ENCODE assay signal across 8 mouse cellular contexts in genomic region chr7:24907211-24907748, GRCm38 (mm10). TPM values are rescaled to one million over a fixed set of nuclear protein-coding genes. Genes with fewer than 3 reads are reported as not detected.
DNase-seq lines count a peak whose midpoint lies in the region; ATAC-seq and TF ChIP-seq lines count a peak whose summit lies in the region.

No protein-coding gene starts in this region.

- 29% methylated on average over 13 of the region's 13 CpGs for WGBS in heart, embryonic 11.5 days (ENCODE audit: insufficient replicate concordance)
- WGBS in intestine, embryonic 16.5 days: 27% methylated on average over 13 of the region's 13 CpGs

- peak; percentile 93 for TF ChIP-seq EP300 in ES-Bruce4 (IDR thresholded peaks at IDR 0.05; ENCODE audit: insufficient read depth, low read depth, low read length)

- no peak overlapping the region for H3K4me3 ChIP-seq in heart, embryonic 11.5 days (ENCODE audit: low read depth, low read length)
- H3K4me3 ChIP-seq in ES-Bruce4 (ENCODE audit: low read depth, low read length): peak overlapping the region; percentile 70
- no peak overlapping the region for H3K4me3 ChIP-seq in intestine, embryonic 16.5 days (ENCODE audit: low read length)
- no peak overlapping the region for H3K4me3 ChIP-seq in left cerebral cortex, adult 2 months

- peak; percentile 33 for TF ChIP-seq CTCF in ES-Bruce4 (IDR thresholded peaks at IDR 0.05; ENCODE audit: low read depth, low read length)
- no peak; the same call in 1 of the 2 replicates for TF ChIP-seq CTCF in left cerebral cortex, adult 2 months (IDR thresholded peaks at IDR 0.05)

- peaks cover 31% of the 10 kb centered on the region for H3K4me1 ChIP-seq in heart, embryonic 11.5 days (ENCODE audit: control insufficient read depth, insufficient read depth, low read length)
- peaks cover 7% of the 10 kb centered on the region for H3K4me1 ChIP-seq in ES-Bruce4 (ENCODE audit: control insufficient read depth, insufficient read depth, low read length)
- peaks cover 25% of the 10 kb centered on the region for H3K4me1 ChIP-seq in intestine, embryonic 16.5 days (ENCODE audit: control insufficient read depth, insufficient read depth, low read length)

- no peak for DNase-seq in heart, adult 8-10 months (ENCODE audit: low spot score)
- DNase-seq in natural killer cell, adult 2 months (ENCODE audit: low spot score in 2 of 2): peak; percentile 81 to 82
- DNase-seq in adipocyte (ENCODE audit: low spot score): no peak
- DNase-seq in cerebellum, postnatal 4 days (ENCODE audit: low spot score in 2 of 2): no peak
- DNase-seq in left cerebral cortex, adult 2 months (ENCODE audit: extremely low spot score in 1 of 2, low spot score in 2 of 2): no peak

- H3K9me3 ChIP-seq in heart, embryonic 11.5 days (replicated peaks; ENCODE audit: control insufficient read depth, low read length): no peaks in the 10 kb centered on the region
- H3K9me3 ChIP-seq in ES-Bruce4 (replicated peaks; ENCODE audit: control insufficient read depth, insufficient read depth, low read length, poor library complexity, severe bottlenecking): no peaks in the 10 kb centered on the region
- no peaks in the 10 kb centered on the region for H3K9me3 ChIP-seq in intestine, embryonic 16.5 days (ENCODE audit: control insufficient read depth, low read length)

- no peak overlapping the region for H3K9ac ChIP-seq in heart, embryonic 11.5 days (ENCODE audit: low read depth, low read length)
- peak overlapping the region; percentile 49 for H3K9ac ChIP-seq in ES-Bruce4 (ENCODE audit: low read depth, poor library complexity, severe bottlenecking)
- peak overlapping the region; percentile 48 for H3K9ac ChIP-seq in intestine, embryonic 16.5 days (ENCODE audit: low read depth, low read length)

- TF ChIP-seq POLR2A in ES-Bruce4 (IDR thresholded peaks at IDR 0.05; ENCODE audit: insufficient read depth, low read length): peak; percentile 19

- H3K4me2 ChIP-seq in heart, embryonic 11.5 days: peak overlapping the region; percentile 15; the same call in 1 of the 2 replicates
- H3K4me2 ChIP-seq in intestine, embryonic 16.5 days (ENCODE audit: low read depth, low read length): 0 out of 2 replicates have a peak overlapping the region, but pooled peaks have one; percentile 9

- ATAC-seq in heart, embryonic 11.5 days (replicated peaks; ENCODE audit: insufficient number of reproducible peaks, low FRiP score, low TSS enrichment): no peak
- ATAC-seq in intestine, embryonic 16.5 days: no peak

- no peaks in the 10 kb centered on the region for H3K36me3 ChIP-seq in heart, embryonic 11.5 days (ENCODE audit: control insufficient read depth, insufficient read depth, low read length)
- H3K36me3 ChIP-seq in ES-Bruce4 (ENCODE audit: control insufficient read depth, insufficient read depth, low read length, poor library complexity, severe bottlenecking): peaks cover 15% of the 10 kb centered on the region; the same call in 1 of the 2 replicates
- peaks cover 10% of the 10 kb centered on the region; the same call in 1 of the 2 replicates for H3K36me3 ChIP-seq in intestine, embryonic 16.5 days (ENCODE audit: control insufficient read depth, insufficient read depth, low read length)

- H3K27ac ChIP-seq in heart, embryonic 11.5 days (ENCODE audit: low read depth, low read length): no peak overlapping the region
- peak overlapping the region; percentile 84 for H3K27ac ChIP-seq in ES-Bruce4 (ENCODE audit: insufficient read depth, low read length)
- H3K27ac ChIP-seq in intestine, embryonic 16.5 days (ENCODE audit: low read length): no peak overlapping the region
- H3K27ac ChIP-seq in left cerebral cortex, adult 2 months: no peak overlapping the region

- intact Hi-C loops in left cerebral cortex, adult 2 months (cut with DNase I): no loop called here

- no peaks in the 10 kb centered on the region for H3K27me3 ChIP-seq in heart, embryonic 11.5 days (ENCODE audit: control insufficient read depth, insufficient read depth, low read length)
- no peaks in the 10 kb centered on the region for H3K27me3 ChIP-seq in ES-Bruce4 (ENCODE audit: control insufficient read depth, insufficient read depth, low read length, poor library complexity, severe bottlenecking)
- no peaks in the 10 kb centered on the region for H3K27me3 ChIP-seq in intestine, embryonic 16.5 days (replicated peaks; ENCODE audit: control insufficient read depth, insufficient read depth, low read length)

RNA-seq across cellular contexts. Expression of gene Arhgef1, which starts 4.6 kb away (rescaled TPM):
- polyA plus RNA-seq in heart, embryonic 11.5 days (2014; fragmentation: Nextera tagmentation; extraction: Ambion mirVana): 59.2 and 63.3 TPM in 2 replicates
- total RNA-seq in heart, adult 8-10 months (2022): 10 to 100 TPM; 31.8 to 45.5 (median 43.8) TPM
- polyA plus RNA-seq in ES-Bruce4 (2011; ENCODE audit: insufficient read depth, insufficient read length, low read depth, missing spikeins): 90.5 and 108 TPM in 2 replicates
- polyA plus RNA-seq in intestine, embryonic 16.5 days (2015; fragmentation: Nextera tagmentation; extraction: Ambion mirVana): 69.1 and 71.3 TPM in 2 replicates
- total RNA-seq in left cerebral cortex, adult 2 months (2021): 10 to 100 TPM; 75.1 to 86.6 TPM

RNA-seq across cellular contexts. Expression of gene Cd79a, which starts 10.1 kb away (rescaled TPM):
- polyA plus RNA-seq in heart, embryonic 11.5 days (2014; fragmentation: Nextera tagmentation; extraction: Ambion mirVana): 0.14 and 0.30 TPM in 2 replicates
- 1 to 10 TPM in 1 of 4 experiments, under 1 TPM in 3; 0.35 to 2.1 (median 0.66) TPM for total RNA-seq in heart, adult 8-10 months (2022)
- polyA plus RNA-seq in ES-Bruce4 (2011; ENCODE audit: insufficient read depth, insufficient read length, low read depth, missing spikeins): 2.8 and 2.9 TPM in 2 replicates
- polyA plus RNA-seq in intestine, embryonic 16.5 days (2015; fragmentation: Nextera tagmentation; extraction: Ambion mirVana): 0.39 and 0.46 TPM in 2 replicates
- under 1 TPM; 0.37 to 0.38 TPM for total RNA-seq in left cerebral cortex, adult 2 months (2021)

RNA-seq across cellular contexts. Expression of gene Rps19, which starts 23.1 kb away (rescaled TPM):
- 1,535 and 1,579 TPM in 2 replicates for polyA plus RNA-seq in heart, embryonic 11.5 days (2014; fragmentation: Nextera tagmentation; extraction: Ambion mirVana)
- total RNA-seq in heart, adult 8-10 months (2022): 100 to 1,000 TPM; 468 to 567 (median 530) TPM
- polyA plus RNA-seq in ES-Bruce4 (2011; ENCODE audit: insufficient read depth, insufficient read length, low read depth, missing spikeins): 2,100 and 2,446 TPM in 2 replicates
- polyA plus RNA-seq in intestine, embryonic 16.5 days (2015; fragmentation: Nextera tagmentation; extraction: Ambion mirVana): 2,122 and 2,334 TPM in 2 replicates
- total RNA-seq in left cerebral cortex, adult 2 months (2021): 100 to 1,000 TPM; 488 to 501 TPM

RNA-seq across cellular contexts. Expression of gene Gm4881, which starts 37.0 kb away (rescaled TPM):
- polyA plus RNA-seq in heart, embryonic 11.5 days (2014; fragmentation: Nextera tagmentation; extraction: Ambion mirVana): not detected in 2 replicates
- not detected for total RNA-seq in heart, adult 8-10 months (2022)
- polyA plus RNA-seq in ES-Bruce4 (2011; ENCODE audit: insufficient read depth, insufficient read length, low read depth, missing spikeins): not detected in 2 replicates
- polyA plus RNA-seq in intestine, embryonic 16.5 days (2015; fragmentation: Nextera tagmentation; extraction: Ambion mirVana): not detected in 2 replicates
- total RNA-seq in left cerebral cortex, adult 2 months (2021): not detected

RNA-seq across cellular contexts. Expression of gene Dmrtc2, which starts 37.4 kb away (rescaled TPM):
- not detected in 2 replicates for polyA plus RNA-seq in heart, embryonic 11.5 days (2014; fragmentation: Nextera tagmentation; extraction: Ambion mirVana)
- not detected for total RNA-seq in heart, adult 8-10 months (2022)
- 0.75 and 1.1 TPM in 2 replicates for polyA plus RNA-seq in ES-Bruce4 (2011; ENCODE audit: insufficient read depth, insufficient read length, low read depth, missing spikeins)
- not detected in 2 replicates for polyA plus RNA-seq in intestine, embryonic 16.5 days (2015; fragmentation: Nextera tagmentation; extraction: Ambion mirVana)
- total RNA-seq in left cerebral cortex, adult 2 months (2021): not detected

Comparison
In these comparisons a context has a peak if more than half of its experiments do, and no peak if none do; other contexts are left out.
1. DNase-seq: peak in natural killer cell, adult 2 months (2 of 2); none in heart, adult 8-10 months (single experiment), adipocyte (single experiment), cerebellum, postnatal 4 days (0 of 2) and left cerebral cortex, adult 2 months (0 of 2).